Mouse (Mus musculus) adrenal gland, adult (tissue): Measurements from ENCODE around the gene Chmp2b.

Experiments
- DNase-seq, 2 experiments: peaks; one replicate each; pipeline ENCODE4 v3.0.0; 2022 to 2023; ENCODE audit warnings: low spot score in 1 of 2; ENCODE audit not compliant: inconsistent age in 2 of 2

Gene Chmp2b

GRCm38 (mm10) chr16:65526695-65527094, 35.8 kb downstream of the Chmp2b start:
- no peak for DNase-seq

DNA sequence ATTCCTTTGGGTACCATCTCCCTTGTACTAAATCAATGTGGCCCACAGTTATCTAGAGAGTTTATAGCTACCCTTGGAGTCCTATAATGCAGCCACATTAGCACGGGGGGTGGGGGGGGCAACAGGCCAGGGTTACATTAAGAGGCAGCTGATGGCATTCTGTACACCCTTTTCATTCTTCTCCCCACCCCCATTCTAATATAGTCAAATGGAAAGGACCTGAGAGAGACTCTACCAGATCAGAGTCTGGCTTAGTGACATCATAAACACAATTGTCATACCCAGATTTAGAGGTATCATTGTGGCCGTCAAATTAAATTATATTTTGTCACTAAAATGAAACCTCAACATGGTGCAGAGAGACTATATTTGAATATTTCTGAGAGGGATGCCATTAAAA, 36.5 kb downstream of the Chmp2b start:
- no peak for DNase-seq

- no peak for DNase-seq
These were observed 42.3 kb downstream of the Chmp2b start, which contains the start of gene Pou1f1 for GRCm38 (mm10) chr16:65520211-65520610. Gene Pou1f1, plus strand, starts transcription at chr16:65520511.

GRCm38 (mm10) chr16:65514223-65514622, 48.3 kb downstream of the Chmp2b start:
- DNase-seq = no peak

GRCm38 (mm10) chr16:65497049-65497448, 65.5 kb downstream of the Chmp2b start:
- DNase-seq = peak in 1 of 2 experiments; percentile 57

- DNase-seq = peak in 1 of 2 experiments; percentile 23
These were observed 66.5 kb downstream of the Chmp2b start for GRCm38 (mm10) chr16:65496030-65496429.
